Mouse (Mus musculus) spleen, adult 2 months (tissue): ENCODE results near the gene Ube2e1.
"Not testable (repeated sequence)": the region's sequence is repeated elsewhere in the genome, so short reads cannot be mapped to it uniquely, and the experiment has no call there.

Source experiments
- CTCF ChIP-seq: fragments of 200-500 bp; IDR thresholded peaks from 2 replicates; pipeline ENCODE4 v1.5.1; 2011; ENCODE audit warnings: mild to moderate bottlenecking, inconsistent platforms; ENCODE audit not compliant: insufficient read depth, insufficient read length, insufficient replicate concordance; ENCODE audit errors: extremely low read depth
- POLR2A ChIP-seq: fragments of 200-500 bp; IDR thresholded peaks from 2 replicates; pipeline ENCODE4 v1.6.1; 2011; ENCODE audit warnings: low read depth, low read length, inconsistent platforms

DNA sequence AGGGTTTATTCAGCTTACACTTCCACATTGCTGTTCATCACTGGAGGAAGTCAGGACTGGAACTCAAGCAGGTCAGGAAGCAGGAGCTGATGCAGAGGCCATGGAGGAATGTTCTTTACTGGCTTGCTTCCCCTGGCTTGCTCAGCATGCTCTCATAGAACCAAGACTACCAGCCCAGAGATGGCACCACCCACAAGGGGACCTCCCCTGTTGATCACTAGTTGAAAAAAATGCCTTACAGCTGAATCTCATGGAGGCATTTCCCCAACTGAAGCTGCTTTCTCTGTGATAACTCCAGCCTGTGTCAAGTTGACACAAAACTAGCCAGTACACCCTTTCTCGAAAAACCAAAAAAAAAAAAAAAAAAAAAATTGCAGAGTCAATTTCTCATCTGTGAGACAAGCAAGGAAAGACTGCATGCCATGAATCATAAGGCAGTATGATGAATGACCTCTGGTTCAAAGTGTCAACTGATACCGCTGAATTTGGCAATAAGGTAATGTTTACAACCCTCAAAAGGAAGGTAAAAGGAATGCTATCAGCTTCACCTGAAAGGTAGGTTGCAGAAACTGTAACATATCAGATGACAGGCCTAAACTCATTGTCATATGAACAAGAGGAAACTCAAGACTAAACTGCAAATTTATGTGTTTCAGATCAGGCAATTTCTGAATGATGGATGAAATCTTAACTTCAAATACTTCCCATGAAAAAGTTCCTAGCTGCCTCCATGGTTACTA, 95.0 kb downstream of the Ube2e1 start:
- not testable (repeated sequence) for TF ChIP-seq CTCF, POLR2A
